Mouse (Mus musculus): ENCODE data around the gene Ninj2.

Ninj2 gene

GRCm38 (mm10) chr6:120182160-120182559, 89.0 kb downstream of the Ninj2 start:
- no peak for DNase-seq

DNA sequence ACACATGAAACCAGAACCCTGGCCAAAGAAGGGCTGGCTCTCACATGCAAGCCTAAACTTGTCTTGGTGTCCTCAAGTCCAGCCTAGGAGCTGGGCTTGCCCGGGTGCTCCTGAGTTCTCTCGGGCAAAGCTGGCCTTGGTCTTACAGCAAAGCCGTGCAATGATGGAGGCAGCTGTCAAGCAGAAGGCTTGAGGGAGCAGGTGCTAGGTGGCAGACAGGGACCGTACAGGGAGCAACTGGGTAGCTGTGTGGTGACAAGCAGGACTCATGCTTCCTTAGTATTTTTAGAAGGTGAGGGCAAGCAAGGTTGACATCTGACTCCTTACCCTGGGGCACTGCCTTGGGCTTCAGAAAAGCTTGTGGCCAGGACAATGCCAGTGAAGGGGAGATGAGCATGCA, 90.6 kb downstream of the Ninj2 start:
- no peak for DNase-seq

DNA sequence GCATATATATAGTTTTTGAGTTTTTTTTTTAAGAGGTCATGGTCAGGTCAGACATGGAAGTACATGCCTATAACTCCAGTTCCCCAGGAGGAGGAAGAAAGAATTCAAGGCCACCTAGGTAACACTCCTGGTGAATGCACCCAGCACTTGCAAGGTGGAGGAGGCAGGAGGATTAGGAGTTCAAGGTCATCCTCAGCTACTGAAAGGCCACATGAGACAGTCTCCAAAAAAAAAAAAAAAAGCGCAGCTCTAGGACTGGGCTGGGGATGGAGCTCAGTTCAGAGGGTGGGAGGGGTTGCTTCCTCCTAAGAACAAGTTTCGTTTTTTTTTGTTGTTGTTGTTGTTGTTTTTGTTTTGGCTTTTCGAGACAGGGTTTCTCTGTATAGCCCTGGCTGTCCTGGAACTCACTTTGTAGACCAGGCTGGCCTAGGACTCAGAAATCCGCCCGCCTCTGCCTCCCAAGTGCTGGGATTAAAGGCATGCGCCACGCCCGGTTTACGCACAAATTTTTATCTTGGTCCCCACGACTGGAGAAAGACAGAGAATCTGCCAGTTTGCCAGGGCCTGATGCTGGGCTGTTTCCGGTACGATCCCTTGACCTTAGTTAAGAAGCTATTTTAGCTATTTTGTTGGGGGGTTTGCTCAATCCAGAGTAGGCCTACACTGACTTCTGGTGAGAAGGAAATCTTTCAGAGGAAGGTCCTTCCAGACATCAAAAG, 92.0 kb downstream of the Ninj2 start:
- peak; percentile 24 for DNase-seq

DNA sequence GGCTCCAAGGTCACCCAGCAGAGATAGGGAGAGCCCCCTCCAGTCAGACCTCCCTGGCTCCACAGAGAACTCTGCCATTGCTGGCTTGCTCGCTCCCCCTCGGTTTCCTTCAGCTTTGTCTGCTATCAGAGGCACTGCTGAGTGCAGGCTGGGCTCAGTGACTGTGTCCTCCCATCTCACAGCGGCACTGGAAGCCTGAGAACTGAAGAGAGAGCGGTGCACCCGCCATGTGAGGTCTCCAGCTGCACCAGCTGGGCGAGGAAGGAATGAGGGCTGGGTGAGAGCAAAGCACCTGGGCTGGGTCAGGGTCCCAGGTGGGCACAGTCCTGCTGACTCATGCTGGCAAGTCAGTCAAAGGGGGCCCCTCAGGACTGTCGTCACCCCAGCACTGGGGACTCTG, 92.6 kb downstream of the Ninj2 start:
- DNase-seq = peak; percentile 80

- no peak for DNase-seq
Observed at GRCm38 (mm10) chr6:120186594-120186993, 93.4 kb downstream of the Ninj2 start.

DNA sequence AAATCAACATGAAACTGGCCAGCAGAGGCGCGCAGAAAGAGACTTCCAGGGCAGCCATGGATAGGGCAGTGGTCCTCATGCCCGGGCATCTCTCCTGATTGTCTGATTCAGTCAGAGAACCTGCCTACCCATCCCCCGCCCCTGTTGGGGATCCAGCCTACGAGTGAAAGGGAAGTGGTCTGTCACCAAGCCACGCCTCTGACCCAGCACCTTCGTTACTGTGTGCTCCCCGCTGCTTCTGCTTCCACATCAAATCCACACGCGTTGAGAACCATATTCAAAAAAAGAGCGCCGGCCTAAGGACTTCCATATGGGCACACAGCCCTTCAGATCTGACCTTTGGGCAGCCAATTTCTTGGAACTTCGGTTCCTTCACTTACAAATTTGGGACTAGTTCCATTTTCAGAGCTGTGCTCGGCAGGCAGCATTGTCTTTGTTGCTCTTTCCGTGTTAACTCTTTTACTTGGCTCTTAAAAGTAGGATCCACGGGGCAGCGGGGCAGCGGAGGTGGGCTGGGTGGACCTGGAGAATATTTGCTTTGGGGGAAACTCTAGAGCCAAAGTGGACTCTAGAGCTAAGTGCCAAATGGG, 94.5 kb downstream of the Ninj2 start:
- DNase-seq = peak; percentile 84

DNA sequence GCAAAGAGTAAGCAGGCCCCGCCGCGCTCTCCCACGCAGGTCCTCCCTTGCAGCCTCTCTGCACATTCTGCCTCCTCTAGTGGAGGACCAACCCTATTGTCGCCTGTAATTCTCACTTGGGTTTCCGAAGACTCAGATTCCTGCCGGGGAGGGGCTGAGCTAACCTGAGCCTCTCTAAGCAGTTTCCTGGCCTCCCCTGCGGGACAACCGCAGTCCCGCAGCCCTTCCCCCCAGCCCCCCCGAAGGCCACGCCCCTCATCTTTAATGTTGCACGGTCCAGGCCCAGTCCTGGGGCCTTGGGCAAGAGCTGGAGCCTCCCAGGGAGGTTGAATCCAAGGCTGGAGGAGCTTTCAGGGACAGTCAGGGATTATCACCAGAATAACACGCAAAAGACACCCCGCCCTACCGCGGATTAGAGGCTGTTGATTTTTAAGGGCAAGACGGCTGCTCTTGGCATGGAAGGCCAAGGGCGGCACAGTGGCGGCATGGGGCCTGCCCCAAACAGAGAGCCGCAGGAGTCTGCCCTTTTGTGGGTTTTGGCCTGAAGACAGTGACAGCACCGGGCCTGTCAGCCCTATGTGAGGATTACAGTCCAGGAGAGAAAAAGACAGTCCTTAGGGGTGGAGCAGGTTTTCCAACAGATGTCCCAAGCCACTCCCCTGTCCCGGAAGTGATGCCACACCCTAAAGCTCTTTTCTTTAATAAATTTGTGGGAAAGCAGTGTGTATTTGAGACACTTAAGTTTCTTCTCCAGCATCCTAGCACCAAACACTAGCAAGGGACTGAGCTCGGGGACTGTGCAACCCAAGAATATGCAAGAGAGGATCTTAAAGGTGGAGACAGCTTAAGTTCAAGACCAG, 95.5 kb downstream of the Ninj2 start:
- DNase-seq = peak; percentile 77

- peak; percentile 26 for DNase-seq
Observed at GRCm38 (mm10) chr6:120189287-120189686, 96.1 kb downstream of the Ninj2 start.

GRCm38 (mm10) chr6:120190365-120190764, 97.2 kb downstream of the Ninj2 start:
- DNase-seq = no peak

GRCm38 (mm10) chr6:120190912-120191311, 97.8 kb downstream of the Ninj2 start:
- DNase-seq = no peak

GRCm38 (mm10) chr6:120191396-120192170, 98.4 kb downstream of the Ninj2 start:
- DNase-seq = no peak

GRCm38 (mm10) chr6:120192211-120192870, 99.2 kb downstream of the Ninj2 start:
- peak; percentile 23 for DNase-seq

- peak; percentile 94 for DNase-seq
Observed at GRCm38 (mm10) chr6:120193174-120193573, 100.0 kb downstream of the Ninj2 start.

GRCm38 (mm10) chr6:120193793-120194192, 100.6 kb downstream of the Ninj2 start:
- DNase-seq = no peak

DNA sequence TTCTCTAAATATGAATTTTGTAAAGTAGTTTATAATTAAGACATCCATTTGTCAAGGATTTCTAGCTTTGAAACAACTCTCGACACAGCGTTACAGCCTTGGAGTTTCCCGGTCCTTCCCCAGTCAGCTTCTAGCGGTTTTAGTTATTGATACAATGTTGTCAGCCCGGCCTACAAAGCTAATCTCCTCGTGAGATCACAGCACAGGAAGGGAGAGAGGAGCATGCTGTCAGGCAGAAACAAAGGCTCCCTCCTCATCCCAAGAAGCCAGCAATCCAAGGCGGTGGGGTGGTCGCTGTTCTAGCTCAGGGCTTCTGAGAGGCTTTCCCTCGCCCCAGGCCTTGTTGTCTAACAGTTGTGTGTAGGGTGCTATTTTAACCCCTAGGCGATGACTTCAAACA, 101.2 kb downstream of the Ninj2 start:
- DNase-seq = peak; percentile 42

DNA sequence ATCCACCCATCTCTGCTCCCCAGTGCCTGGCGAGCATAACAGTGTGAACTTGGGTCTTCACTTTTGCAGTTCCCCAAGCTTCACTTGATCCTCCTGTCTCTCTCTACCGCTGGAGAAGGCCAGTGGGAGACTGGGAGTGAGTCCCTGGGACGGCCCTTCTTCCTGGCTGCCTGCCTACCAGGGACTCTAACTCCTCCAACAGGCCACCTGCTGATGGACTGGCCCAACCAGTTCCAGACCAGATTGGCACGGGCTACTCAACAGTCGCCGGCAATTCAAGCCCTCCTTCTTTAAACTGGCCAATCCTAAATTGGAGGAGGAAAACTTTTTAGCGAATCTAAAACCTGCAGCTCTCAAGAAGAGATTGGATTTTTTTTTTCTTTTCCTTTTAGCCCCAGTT, 101.8 kb downstream of the Ninj2 start:
- DNase-seq = no peak

DNA sequence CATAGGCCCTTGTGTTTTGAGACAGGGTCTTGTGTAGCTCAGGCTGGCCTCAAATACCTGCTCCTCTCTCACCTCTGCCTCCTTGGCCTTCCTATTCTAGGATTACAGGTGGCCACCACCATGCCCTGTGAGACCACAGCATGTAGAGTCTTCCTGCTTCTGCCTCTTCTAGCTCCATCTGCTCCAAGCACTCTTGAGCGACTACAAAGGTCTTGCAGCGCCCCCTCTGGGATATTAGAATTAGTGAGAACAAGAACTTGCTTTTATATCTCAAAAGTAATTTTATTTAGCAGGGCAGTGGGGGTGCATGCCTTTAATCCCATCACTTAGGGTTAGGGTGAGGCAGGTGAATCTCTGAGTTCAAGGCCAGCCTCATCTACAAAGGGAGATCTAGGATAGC, 103.7 kb downstream of the Ninj2 start:
- peak; percentile 70 for DNase-seq

- DNase-seq = peak; percentile 92
Observed at GRCm38 (mm10) chr6:120197964-120198363, 104.8 kb downstream of the Ninj2 start.

DNA sequence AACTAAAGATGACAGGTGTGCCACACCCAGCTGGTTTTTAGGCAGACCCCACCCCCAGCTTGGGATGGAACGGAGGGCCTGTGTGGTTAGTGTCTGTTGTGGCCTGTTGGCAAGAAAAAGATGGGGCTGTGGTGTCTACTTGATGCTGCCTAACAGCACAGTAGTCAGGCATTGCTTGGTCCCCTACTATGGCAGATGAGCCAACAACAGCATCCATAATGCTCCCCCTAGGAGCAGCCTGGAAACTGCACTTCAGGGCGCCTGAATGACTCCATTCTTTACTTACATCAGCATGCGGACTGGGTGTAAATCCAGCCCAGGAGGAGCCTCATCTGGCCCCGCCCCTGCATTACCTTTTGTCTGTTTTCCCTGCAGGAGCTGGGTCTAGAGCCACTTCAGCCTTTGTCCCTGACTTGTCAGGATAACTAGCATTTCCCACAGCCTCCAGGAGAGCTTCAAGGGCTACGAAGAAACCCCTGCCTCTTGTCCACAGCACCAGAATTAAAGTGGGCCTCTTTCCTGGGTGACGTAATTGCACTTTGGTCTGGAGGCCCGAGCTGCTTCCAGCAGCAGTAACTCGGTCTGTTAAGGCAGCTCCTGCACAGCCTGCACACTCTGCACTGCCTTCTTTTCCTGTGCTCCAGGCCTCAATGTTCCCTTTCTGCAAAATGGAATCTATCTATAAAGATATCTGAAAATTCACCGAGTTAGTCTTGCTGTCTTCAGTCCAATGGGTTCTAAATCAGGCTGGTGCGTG, 106.7 kb downstream of the Ninj2 start:
- DNase-seq = peak; percentile 59

GRCm38 (mm10) chr6:120201956-120202355, 108.8 kb downstream of the Ninj2 start:
- DNase-seq = no peak

GRCm38 (mm10) chr6:120202406-120202805, 109.3 kb downstream of the Ninj2 start:
- DNase-seq = no peak

DNA sequence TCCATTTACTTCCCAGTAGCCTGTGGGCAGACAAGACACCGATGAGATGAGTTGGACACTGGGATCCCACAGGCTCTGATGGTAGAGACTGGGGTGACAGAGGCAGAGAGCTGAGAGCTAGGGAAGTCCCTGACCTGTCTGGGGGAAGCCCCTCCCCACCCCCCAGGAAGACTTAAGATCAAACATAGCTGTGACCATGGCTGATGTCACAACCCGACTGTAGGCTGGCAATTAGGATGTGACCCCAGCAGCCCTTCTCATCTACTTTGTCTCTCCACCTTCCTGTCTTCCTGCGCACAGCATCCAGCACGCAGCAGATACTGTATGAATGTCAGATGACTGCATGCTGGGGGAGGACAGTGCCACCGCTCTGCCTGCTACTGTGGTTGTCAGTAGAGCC, 113.4 kb downstream of the Ninj2 start:
- DNase-seq = no peak

All from thymus, postnatal 4 days (tissue).